9 mouse cellular contexts compared by ENCODE assay signal in the genomic region with DNA sequence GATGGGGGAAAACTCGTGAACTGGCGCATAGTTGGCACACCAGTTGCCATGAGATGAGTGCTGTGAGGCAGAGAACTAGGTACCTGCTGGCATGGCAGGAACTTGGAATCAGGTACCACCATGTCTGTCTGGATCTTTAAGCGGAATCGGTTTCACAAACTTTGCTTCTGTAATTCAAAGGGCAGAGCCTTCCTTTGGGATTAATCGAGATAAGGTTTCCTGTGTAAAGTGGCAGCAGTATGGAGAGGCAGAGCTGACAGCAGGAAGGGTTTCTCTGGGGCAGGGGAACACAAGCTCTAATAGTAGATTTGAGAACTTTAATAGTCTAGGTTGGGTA. TPM values are rescaled to one million over a fixed set of nuclear protein-coding genes. Genes with fewer than 3 reads are reported as not detected.
DNase-seq lines count a peak whose midpoint lies in the region; ATAC-seq and TF ChIP-seq lines count a peak whose summit lies in the region.
"Had no signal": no experiment of that assay in that cellular context is flagged by ENCODE, and none has a peak within 500 bp of the region (broad histone marks: within the 10 kb centered on the region; RNA-seq: fewer than 3 reads in every experiment).

No protein-coding gene starts in this region.

- no peaks in the 10 kb centered on the region for H3K9me3 ChIP-seq in limb, embryonic 14.5 days (ENCODE audit: control insufficient read depth, low read length)
- H3K9me3 ChIP-seq in stomach, embryonic 16.5 days (replicated peaks; ENCODE audit: control insufficient read depth, low read length): no peaks in the 10 kb centered on the region

- TF ChIP-seq POLR2A in cerebellum, adult 2 months (IDR thresholded peaks at IDR 0.05; ENCODE audit: borderline replicate concordance, insufficient read depth, low read length): no peak
- TF ChIP-seq POLR2A in limb, embryonic 14.5 days (IDR thresholded peaks at IDR 0.05; ENCODE audit: borderline replicate concordance, extremely low read depth, insufficient read depth, insufficient read length): no peak

- peak overlapping the region; percentile 74 for H3K4me3 ChIP-seq in cerebellum, adult 2 months (replicated peaks; ENCODE audit: insufficient read depth, low read depth, low read length)
- H3K4me3 ChIP-seq in limb, embryonic 14.5 days (replicated peaks; ENCODE audit: low read length): peak overlapping the region; percentile 62
- peak overlapping the region; percentile 63 for H3K4me3 ChIP-seq in stomach, embryonic 16.5 days (replicated peaks; ENCODE audit: low read length)

- 0 out of 2 replicates have a peak overlapping the region, but pooled peaks have one; percentile 24 for H3K27ac ChIP-seq in cerebellum, adult 2 months (ENCODE audit: insufficient read depth, low read length)
- H3K27ac ChIP-seq in limb, embryonic 14.5 days (replicated peaks; ENCODE audit: low read depth, low read length): no peak overlapping the region
- H3K27ac ChIP-seq in stomach, embryonic 16.5 days (ENCODE audit: low read length): peak overlapping the region; percentile 50; the same call in 1 of the 2 replicates

- no peak for TF ChIP-seq CTCF in cerebellum, adult 2 months (IDR thresholded peaks at IDR 0.05; ENCODE audit: borderline replicate concordance, insufficient read depth, low read depth, low read length)

- H3K36me3 ChIP-seq in limb, embryonic 14.5 days (ENCODE audit: control insufficient read depth, insufficient read depth, low read length): peaks cover 19% of the 10 kb centered on the region
- peaks cover 5% of the 10 kb centered on the region; the same call in 1 of the 2 replicates for H3K36me3 ChIP-seq in stomach, embryonic 16.5 days (ENCODE audit: control insufficient read depth, insufficient read depth, low read length)

- no peak for ATAC-seq in limb, embryonic 14.5 days (ENCODE audit: low FRiP score, low read depth)
- no peak for ATAC-seq in stomach, embryonic 16.5 days (ENCODE audit: insufficient read depth, low FRiP score)

- H3K4me1 ChIP-seq in cerebellum, adult 2 months (ENCODE audit: control insufficient read depth, insufficient read depth, low read length): no peaks in the 10 kb centered on the region; the same call in 1 of the 2 replicates
- peaks cover 16% of the 10 kb centered on the region for H3K4me1 ChIP-seq in limb, embryonic 14.5 days (ENCODE audit: control insufficient read depth, insufficient read depth, low read length)
- H3K4me1 ChIP-seq in stomach, embryonic 16.5 days (ENCODE audit: control insufficient read depth, insufficient read depth, low read length): peaks cover 15% of the 10 kb centered on the region

- 0% methylated on average over 5 of the region's 5 CpGs for WGBS in cerebellum, adult 2 months
- under 1% methylated on average over 5 of the region's 5 CpGs for WGBS in limb, embryonic 14.5 days
- WGBS in stomach, embryonic 16.5 days: 1% methylated on average over 5 of the region's 5 CpGs

- no peak for DNase-seq in cerebellum, adult 2 months
- DNase-seq in cerebellum, adult 11-12 months: no peak
- peak; percentile 15 for DNase-seq in thymus, postnatal 0 days (ENCODE audit: low spot score)
- no peak for DNase-seq in thymus, postnatal 4 days
- DNase-seq in limb, embryonic 14.5 days (ENCODE audit: low spot score): no peak
- DNase-seq in B cell, adult 2 months: no peak
- DNase-seq in right cerebral cortex, postnatal 14 days: no peak

- peak overlapping the region; percentile 74 for H3K9ac ChIP-seq in limb, embryonic 14.5 days (ENCODE audit: low read depth, low read length, severe bottlenecking)
- H3K9ac ChIP-seq in stomach, embryonic 16.5 days (ENCODE audit: low read length): peak overlapping the region; percentile 79

- peak overlapping the region; percentile 53 for H3K4me2 ChIP-seq in limb, embryonic 14.5 days (replicated peaks; ENCODE audit: low read depth, low read length, severe bottlenecking)
- peak overlapping the region; percentile 82 for H3K4me2 ChIP-seq in stomach, embryonic 16.5 days (ENCODE audit: low read depth, low read length)

- no peaks in the 10 kb centered on the region for H3K27me3 ChIP-seq in cerebellum, adult 2 months (ENCODE audit: control insufficient read depth, insufficient read depth, low read length)
- H3K27me3 ChIP-seq in limb, embryonic 14.5 days (ENCODE audit: control insufficient read depth, insufficient read depth, low read length): no peaks in the 10 kb centered on the region
- H3K27me3 ChIP-seq in stomach, embryonic 16.5 days (ENCODE audit: control insufficient read depth, insufficient read depth, low read length): no peaks in the 10 kb centered on the region

RNA-seq across cellular contexts. Expression of gene Slfn14, which starts 5.7 kb away (rescaled TPM):
- polyA plus RNA-seq in cerebellum, adult 2 months (2012; rRNA removed): 0.03 TPM in 1 of 2 replicates, not detected in the other
- 0.03 TPM in 1 of 2 replicates, not detected in the other for polyA plus RNA-seq in thymus, postnatal 0 days (2015; fragmentation: Nextera tagmentation; extraction: Ambion mirVana)
- 0.06 and 0.09 TPM in 2 replicates for polyA plus RNA-seq in limb, embryonic 14.5 days (2012; rRNA removed)
- polyA plus RNA-seq in limb, embryonic 14.5 days (2014; fragmentation: Nextera tagmentation; extraction: Ambion mirVana): 0.07 and 0.12 TPM in 2 replicates
- polyA plus RNA-seq in stomach, embryonic 16.5 days (2015; fragmentation: Nextera tagmentation; extraction: Ambion mirVana): 1.4 and 1.7 TPM in 2 replicates
- polyA plus RNA-seq: gonadal fat pad, adult 2 months had no signal

RNA-seq across cellular contexts. Expression of gene Ap2b1, which starts 6.6 kb away (rescaled TPM):
- polyA plus RNA-seq in cerebellum, adult 2 months (2012; rRNA removed): 116 and 117 TPM in 2 replicates
- 31.6 and 34.9 TPM in 2 replicates for polyA plus RNA-seq in thymus, postnatal 0 days (2015; fragmentation: Nextera tagmentation; extraction: Ambion mirVana)
- 49.6 and 49.7 TPM in 2 replicates for polyA plus RNA-seq in limb, embryonic 14.5 days (2012; rRNA removed)
- 62.4 and 67.0 TPM in 2 replicates for polyA plus RNA-seq in limb, embryonic 14.5 days (2014; fragmentation: Nextera tagmentation; extraction: Ambion mirVana)
- polyA plus RNA-seq in stomach, embryonic 16.5 days (2015; fragmentation: Nextera tagmentation; extraction: Ambion mirVana): 50.0 and 50.5 TPM in 2 replicates

RNA-seq across cellular contexts. Expression of gene Pex12, which starts 10.2 kb away (rescaled TPM):
- 8.6 and 9.8 TPM in 2 replicates for polyA plus RNA-seq in cerebellum, adult 2 months (2012; rRNA removed)
- polyA plus RNA-seq in thymus, postnatal 0 days (2015; fragmentation: Nextera tagmentation; extraction: Ambion mirVana): 13.0 and 13.5 TPM in 2 replicates
- 11.5 TPM in 2 replicates for polyA plus RNA-seq in limb, embryonic 14.5 days (2012; rRNA removed)
- polyA plus RNA-seq in limb, embryonic 14.5 days (2014; fragmentation: Nextera tagmentation; extraction: Ambion mirVana): 14.6 and 15.3 TPM in 2 replicates
- polyA plus RNA-seq in stomach, embryonic 16.5 days (2015; fragmentation: Nextera tagmentation; extraction: Ambion mirVana): 13.6 and 15.0 TPM in 2 replicates
